Mouse (Mus musculus): Measurements from ENCODE around the gene Elane. TPM values are rescaled to one million over a fixed set of nuclear protein-coding genes. Genes with fewer than 3 reads are reported as not detected.

Elane gene
- total RNA-seq, 2 experiments from 2014 or later: not detected

- DNase-seq: peak; percentile 90
Observed at GRCm38 (mm10) chr10:79858416-79859074, 27.5 kb upstream of the Elane start.

DNA sequence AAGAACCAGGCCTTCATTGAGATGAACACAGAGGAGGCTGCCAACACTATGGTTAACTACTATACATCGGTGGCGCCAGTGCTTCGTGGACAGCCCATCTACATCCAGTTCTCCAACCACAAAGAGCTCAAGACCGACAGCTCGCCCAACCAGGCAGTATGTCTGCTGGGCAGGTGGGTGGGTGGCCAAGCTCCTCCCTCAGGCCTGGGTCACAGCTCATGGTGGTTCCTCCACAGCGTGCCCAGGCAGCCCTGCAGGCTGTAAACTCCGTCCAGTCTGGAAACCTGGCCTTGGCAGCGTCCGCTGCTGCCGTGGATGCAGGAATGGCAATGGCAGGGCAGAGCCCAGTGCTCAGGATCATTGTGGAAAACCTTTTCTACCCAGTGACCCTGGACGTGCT, 26.9 kb upstream of the Elane start:
- peak; percentile 50 for DNase-seq

GRCm38 (mm10) chr10:79860079-79860911, 25.8 kb upstream of the Elane start:
- DNase-seq: no peak

GRCm38 (mm10) chr10:79861230-79862048, 24.6 kb upstream of the Elane start:
- DNase-seq: no peak

- DNase-seq: no peak
Observed at GRCm38 (mm10) chr10:79862049-79862788, 23.8 kb upstream of the Elane start.

GRCm38 (mm10) chr10:79862925-79863324, 23.1 kb upstream of the Elane start:
- no peak for DNase-seq

- DNase-seq: no peak
Observed at GRCm38 (mm10) chr10:79864351-79865188, 21.5 kb upstream of the Elane start.

DNA sequence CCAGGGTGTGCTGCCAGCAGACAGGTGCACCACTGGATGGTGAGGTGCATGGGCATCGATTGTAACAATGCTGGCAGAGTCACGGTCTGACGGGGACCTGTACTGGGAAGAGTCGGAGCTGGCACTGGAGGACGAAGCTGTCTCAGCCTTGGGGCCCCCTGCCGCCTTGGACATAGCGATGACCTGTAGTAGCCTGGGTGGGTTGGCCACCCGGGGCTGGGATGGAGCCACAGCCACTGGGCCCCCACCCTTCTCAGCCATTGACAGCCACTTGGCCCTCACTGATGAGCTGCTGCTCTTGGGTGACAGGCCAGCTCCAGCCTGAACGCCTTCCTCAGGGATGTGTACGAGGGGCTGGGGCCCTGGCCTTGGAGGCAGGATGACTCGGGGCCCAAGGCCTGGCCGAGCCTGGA, 20.9 kb upstream of the Elane start:
- DNase-seq: no peak

DNA sequence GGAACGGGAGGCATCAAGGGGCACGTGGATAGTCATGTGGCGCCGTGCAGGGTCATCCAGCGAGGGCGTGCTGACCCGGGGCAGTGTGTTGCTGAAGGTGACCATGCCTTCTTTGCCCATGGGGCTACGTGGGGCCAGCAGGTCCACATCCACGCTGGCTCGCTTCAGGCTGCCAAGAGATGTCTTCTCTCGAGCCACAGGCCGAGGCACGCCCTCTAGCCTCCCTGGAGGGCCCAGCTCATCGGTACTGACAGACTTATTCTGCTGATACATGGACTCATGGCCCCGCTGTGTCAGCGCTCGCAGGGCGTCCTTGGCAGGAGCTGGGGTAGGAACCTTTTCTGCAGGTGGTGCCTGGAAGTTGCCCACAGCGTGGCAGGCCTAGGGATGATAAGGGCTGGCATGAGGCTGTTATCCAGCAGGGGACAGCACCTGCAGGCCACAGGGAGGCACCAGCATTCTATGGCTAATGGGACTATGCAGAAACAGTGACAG, 20.2 kb upstream of the Elane start:
- DNase-seq: peak; percentile 46

- DNase-seq: no peak
Observed at GRCm38 (mm10) chr10:79866601-79867000, 19.4 kb upstream of the Elane start.

- no peak for DNase-seq
Observed at GRCm38 (mm10) chr10:79871845-79872244, 14.2 kb upstream of the Elane start.

GRCm38 (mm10) chr10:79872862-79873261, 13.2 kb upstream of the Elane start:
- DNase-seq: no peak

GRCm38 (mm10) chr10:79873313-79873712, 12.7 kb upstream of the Elane start:
- DNase-seq: no peak

DNA sequence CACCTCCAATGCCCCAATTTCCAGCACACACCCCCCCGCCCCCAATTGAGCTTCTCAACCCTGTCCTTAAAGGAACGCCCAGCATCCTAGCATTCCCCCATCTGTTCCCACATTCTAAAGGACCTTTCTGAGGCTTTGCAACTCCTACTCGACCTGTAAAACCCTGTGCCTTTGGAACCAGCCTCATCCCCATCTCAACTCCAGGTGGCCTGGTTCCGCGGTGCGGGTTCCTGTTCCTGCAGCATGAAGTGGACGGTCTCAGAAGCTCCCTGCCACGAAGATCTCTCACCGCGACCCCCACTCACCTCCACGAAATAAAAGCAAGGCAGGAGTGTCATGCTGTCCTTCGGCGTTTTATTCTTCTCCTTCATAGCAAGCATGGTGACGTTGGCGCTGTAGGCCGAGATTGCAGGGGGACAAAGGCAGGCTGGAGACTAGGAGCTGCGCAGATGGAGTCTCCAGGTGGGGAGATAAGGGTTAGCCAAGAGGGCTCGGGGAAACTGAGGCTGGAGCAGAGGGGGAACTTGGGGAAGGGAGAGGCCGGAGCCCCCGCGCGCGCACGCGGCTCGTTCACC, 12.2 kb upstream of the Elane start:
- no peak for DNase-seq

GRCm38 (mm10) chr10:79874290-79874862, 11.7 kb upstream of the Elane start, which contains the start of the genes Prtn3 and Plppr3:
Prtn3 (plus strand) TSS chr10:79874476.
Plppr3 (minus strand) TSS chr10:79874634.
- DNase-seq: no peak

- DNase-seq: no peak
Observed at GRCm38 (mm10) chr10:79877174-79877573, 8.9 kb upstream of the Elane start.

DNA sequence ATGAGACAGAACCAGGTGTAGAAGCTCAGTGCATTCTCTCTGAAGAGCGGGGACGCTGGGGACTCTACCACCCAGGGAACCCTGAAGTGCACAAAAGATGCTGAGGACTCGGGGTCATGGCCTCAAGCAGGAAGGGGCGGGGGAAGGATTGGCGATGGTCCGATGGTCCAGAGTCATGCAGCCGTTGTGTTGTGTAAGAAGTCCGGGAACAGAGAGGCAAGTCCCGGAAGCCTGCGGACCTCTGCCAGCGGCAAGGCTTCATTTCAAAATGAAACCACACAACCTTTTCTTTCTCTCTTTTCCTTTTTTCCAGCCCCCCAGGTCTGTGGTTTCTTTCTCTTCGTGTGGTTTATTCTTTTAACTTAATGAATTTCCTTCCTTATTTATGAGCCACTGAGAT, 8.3 kb upstream of the Elane start:
- peak; percentile 42 for DNase-seq

DNA sequence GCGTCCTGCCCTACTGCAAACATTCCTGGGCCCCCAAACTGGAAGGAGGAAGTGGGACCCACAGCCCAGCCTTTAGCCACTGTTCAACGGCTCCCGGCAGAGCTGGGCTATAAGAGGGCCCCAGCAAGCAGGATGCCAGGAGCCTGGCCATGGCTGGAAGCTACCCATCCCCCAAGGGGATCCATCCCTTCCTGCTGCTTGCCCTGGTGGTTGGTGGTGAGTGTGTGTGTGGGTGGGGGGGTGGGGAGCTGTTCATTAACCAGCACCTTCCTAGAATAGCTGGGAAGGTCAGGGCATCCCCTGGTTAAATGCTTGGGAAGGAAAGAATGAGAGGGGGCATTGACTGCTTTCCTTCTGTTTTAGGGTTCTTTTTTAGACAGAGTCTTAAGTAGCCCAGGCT, 6.5 kb upstream of the Elane start:
- no peak for DNase-seq

- DNase-seq: no peak
Observed at GRCm38 (mm10) chr10:79880721-79881120, 5.3 kb upstream of the Elane start.

DNA sequence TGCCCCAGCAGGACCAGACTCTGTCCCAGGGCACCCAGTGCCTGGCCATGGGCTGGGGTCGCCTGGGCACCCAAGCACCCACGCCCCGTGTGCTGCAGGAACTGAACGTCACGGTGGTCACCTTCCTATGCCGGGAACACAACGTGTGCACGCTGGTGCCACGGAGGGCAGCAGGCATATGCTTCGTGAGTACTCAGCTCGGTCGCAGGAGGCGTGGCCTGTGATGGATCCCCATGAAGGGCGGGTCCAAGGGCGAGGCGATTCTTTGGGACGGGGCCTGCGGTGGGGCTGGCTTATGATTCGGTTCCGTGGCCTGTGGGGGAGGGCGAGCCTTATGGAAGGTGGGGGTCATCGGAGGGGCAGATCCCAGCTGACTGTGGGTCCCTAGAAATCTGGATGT, 4.1 kb upstream of the Elane start:
- DNase-seq: peak; percentile 40

Data from heart, postnatal 4 days (tissue).